Mouse (Mus musculus): Measurements from ENCODE around the gene BC005624. TPM values are rescaled to one million over a fixed set of nuclear protein-coding genes. Genes with fewer than 3 reads are reported as not detected.

Gene BC005624
- polyA plus RNA-seq (2017; shearing (Covaris generic)) = 100 to 1,000 TPM in 1 of 2 experiments, 10 to 100 TPM in 1; 86.1 to 107 TPM

- ATAC-seq = peak; percentile 97
Measured at GRCm38 (mm10) chr2:30981790-30982513, at the start of gene BC005624, which contains the start of gene Usp20. Gene BC005624, minus strand, starts transcription at chr2:30982201. Gene Usp20, plus strand, starts transcription at chr2:30982279.

GRCm38 (mm10) chr2:31026642-31027041 lies 44.6 kb upstream of the BC005624 start:
- peak; percentile 79 for ATAC-seq

- ATAC-seq = no peak
Measured at GRCm38 (mm10) chr2:31025458-31025857, 43.5 kb upstream of the BC005624 start.

GRCm38 (mm10) chr2:31024618-31025370 lies 42.8 kb upstream of the BC005624 start:
- ATAC-seq = peak; percentile 61

GRCm38 (mm10) chr2:31023940-31024339 lies 41.9 kb upstream of the BC005624 start:
- no peak for ATAC-seq

GRCm38 (mm10) chr2:31020202-31020601 lies 38.2 kb upstream of the BC005624 start:
- no peak for ATAC-seq

GRCm38 (mm10) chr2:31019011-31019410 lies 37.0 kb upstream of the BC005624 start:
- no peak for ATAC-seq

- ATAC-seq = no peak
Measured at GRCm38 (mm10) chr2:31018519-31018918, 36.5 kb upstream of the BC005624 start.

GRCm38 (mm10) chr2:31017625-31018317 lies 35.8 kb upstream of the BC005624 start:
- no peak for ATAC-seq

- no peak for ATAC-seq
Measured at GRCm38 (mm10) chr2:31013371-31014120, 31.5 kb upstream of the BC005624 start.

- no peak for ATAC-seq
Measured at GRCm38 (mm10) chr2:31007208-31007607, 25.2 kb upstream of the BC005624 start.

GRCm38 (mm10) chr2:31006434-31006833 lies 24.4 kb upstream of the BC005624 start:
- no peak for ATAC-seq

GRCm38 (mm10) chr2:31005453-31005852 lies 23.5 kb upstream of the BC005624 start:
- ATAC-seq = no peak

- no peak for ATAC-seq
Measured at GRCm38 (mm10) chr2:31002857-31003256, 20.9 kb upstream of the BC005624 start.

GRCm38 (mm10) chr2:30998443-30999260 lies 16.7 kb upstream of the BC005624 start:
- ATAC-seq = no peak

- ATAC-seq = peak; percentile 54
Measured at GRCm38 (mm10) chr2:30995432-30995996, 13.5 kb upstream of the BC005624 start.

- ATAC-seq = no peak
Measured at GRCm38 (mm10) chr2:30994853-30995252, 12.9 kb upstream of the BC005624 start.

GRCm38 (mm10) chr2:30990221-30990620 lies 8.2 kb upstream of the BC005624 start:
- no peak for ATAC-seq

- ATAC-seq = no peak
Measured at GRCm38 (mm10) chr2:30985111-30986020, 3.4 kb upstream of the BC005624 start.

GRCm38 (mm10) chr2:30983024-30983423 lies 1.0 kb upstream of the BC005624 start:
- no peak for ATAC-seq
